Mouse (Mus musculus): ENCODE measurements around the gene Enho. TPM values are rescaled to one million over a fixed set of nuclear protein-coding genes. Genes with fewer than 3 reads are reported as not detected.
A peak's percentile ranks its signal among the peaks of the same experiment; 100 is the strongest.

Gene Enho
- polyA plus RNA-seq, 1 experiment from 2014 or later, result 22.8 TPM

GRCm38 (mm10) chr4:41670836-41671235, 30.7 kb upstream of the Enho start:
- no peaks in the 10 kb centered on the region for H3K27me3 ChIP-seq (ENCODE audit: control insufficient read depth, insufficient read depth, low read length)
- H3K36me3 ChIP-seq (ENCODE audit: control insufficient read depth, insufficient read depth, low read length), result no peaks in the 10 kb centered on the region
- no peak for ATAC-seq (ENCODE audit: insufficient read depth, low FRiP score)
- H3K27ac ChIP-seq (ENCODE audit: low read length), result no peak overlapping the region
- 83% methylated on average over 18 of the region's 18 CpGs for WGBS
- H3K4me2 ChIP-seq (ENCODE audit: low read depth, low read length), result no peak overlapping the region
- H3K9ac ChIP-seq (ENCODE audit: low read length), result no peak overlapping the region
- no peaks in the 10 kb centered on the region for H3K9me3 ChIP-seq (replicated peaks; ENCODE audit: control insufficient read depth, low read length)
- H3K4me1 ChIP-seq (ENCODE audit: control insufficient read depth, insufficient read depth, low read length), result peaks cover 15% of the 10 kb centered on the region
- no peak overlapping the region for H3K4me3 ChIP-seq (replicated peaks; ENCODE audit: low read length)

GRCm38 (mm10) chr4:41666646-41667045, 26.5 kb upstream of the Enho start:
- peaks cover 16% of the 10 kb centered on the region for H3K4me1 ChIP-seq (ENCODE audit: control insufficient read depth, insufficient read depth, low read length)
- H3K4me2 ChIP-seq (ENCODE audit: low read depth, low read length), result no peak overlapping the region
- H3K9ac ChIP-seq (ENCODE audit: low read length), result no peak overlapping the region
- ATAC-seq (ENCODE audit: insufficient read depth, low FRiP score), result no peak
- no peaks in the 10 kb centered on the region for H3K36me3 ChIP-seq (ENCODE audit: control insufficient read depth, insufficient read depth, low read length)
- no peak overlapping the region for H3K4me3 ChIP-seq (replicated peaks; ENCODE audit: low read length)
- H3K27ac ChIP-seq (ENCODE audit: low read length), result no peak overlapping the region
- no peaks in the 10 kb centered on the region for H3K9me3 ChIP-seq (replicated peaks; ENCODE audit: control insufficient read depth, low read length)
- 68% methylated on average over 11 of the region's 11 CpGs for WGBS
- no peaks in the 10 kb centered on the region for H3K27me3 ChIP-seq (ENCODE audit: control insufficient read depth, insufficient read depth, low read length)

- H3K27ac ChIP-seq (ENCODE audit: low read length), result 0 out of 2 replicates have a peak overlapping the region, but pooled peaks have one; percentile 4
- H3K4me2 ChIP-seq (ENCODE audit: low read depth, low read length), result no peak overlapping the region
- H3K4me1 ChIP-seq (ENCODE audit: control insufficient read depth, insufficient read depth, low read length), result peaks cover 14% of the 10 kb centered on the region
- ATAC-seq (ENCODE audit: insufficient read depth, low FRiP score), result peak; percentile 26; the same call in 1 of the 2 replicates
- no peak overlapping the region for H3K4me3 ChIP-seq (replicated peaks; ENCODE audit: low read length)
- no peaks in the 10 kb centered on the region for H3K36me3 ChIP-seq (ENCODE audit: control insufficient read depth, insufficient read depth, low read length)
- no peaks in the 10 kb centered on the region for H3K9me3 ChIP-seq (replicated peaks; ENCODE audit: control insufficient read depth, low read length)
- peak overlapping the region; percentile 11; the same call in 1 of the 2 replicates for H3K9ac ChIP-seq (ENCODE audit: low read length)
- 11% methylated on average over 5 of the region's 8 CpGs for WGBS
- H3K27me3 ChIP-seq (ENCODE audit: control insufficient read depth, insufficient read depth, low read length), result no peaks in the 10 kb centered on the region
Observed at GRCm38 (mm10) chr4:41665009-41665675, 25.0 kb upstream of the Enho start.

- Histone ChIP-seq H3K4me1 (ENCODE audit: control insufficient read depth, insufficient read depth, low read length) (peaks cover 14% of the 10 kb centered on the region), H3K4me3 (replicated peaks; ENCODE audit: low read length) (no peak overlapping the region), H3K27ac (ENCODE audit: low read length) (no peak overlapping the region), H3K9me3 (replicated peaks; ENCODE audit: control insufficient read depth, low read length) (no peaks in the 10 kb centered on the region), H3K36me3 (ENCODE audit: control insufficient read depth, insufficient read depth, low read length) (no peaks in the 10 kb centered on the region), H3K27me3 (ENCODE audit: control insufficient read depth, insufficient read depth, low read length) (no peaks in the 10 kb centered on the region), H3K4me2 (ENCODE audit: low read depth, low read length) (no peak overlapping the region), H3K9ac (ENCODE audit: low read length) (no peak overlapping the region)
- 40% methylated on average over 7 of the region's 7 CpGs for WGBS
- ATAC-seq (ENCODE audit: insufficient read depth, low FRiP score), result no peak
Observed at GRCm38 (mm10) chr4:41664533-41664932, 24.4 kb upstream of the Enho start.

- Histone ChIP-seq H3K4me3 (replicated peaks; ENCODE audit: low read length) (no peak overlapping the region), H3K27ac (ENCODE audit: low read length) (no peak overlapping the region), H3K36me3 (ENCODE audit: control insufficient read depth, insufficient read depth, low read length) (no peaks in the 10 kb centered on the region), H3K4me2 (ENCODE audit: low read depth, low read length) (no peak overlapping the region), H3K9me3 (replicated peaks; ENCODE audit: control insufficient read depth, low read length) (no peaks in the 10 kb centered on the region), H3K4me1 (ENCODE audit: control insufficient read depth, insufficient read depth, low read length) (peaks cover 14% of the 10 kb centered on the region), H3K27me3 (ENCODE audit: control insufficient read depth, insufficient read depth, low read length) (no peaks in the 10 kb centered on the region), H3K9ac (ENCODE audit: low read length) (no peak overlapping the region)
- 34% methylated on average over 9 of the region's 9 CpGs for WGBS
- 0 out of 2 replicates have a peak, but pooled peaks have one; percentile 7 for ATAC-seq (ENCODE audit: insufficient read depth, low FRiP score)
Observed at GRCm38 (mm10) chr4:41663614-41664013, 23.5 kb upstream of the Enho start.

GRCm38 (mm10) chr4:41662723-41663122, 22.6 kb upstream of the Enho start:
- Histone ChIP-seq H3K9me3 (replicated peaks; ENCODE audit: control insufficient read depth, low read length) (no peaks in the 10 kb centered on the region), H3K9ac (ENCODE audit: low read length) (no peak overlapping the region), H3K4me2 (ENCODE audit: low read depth, low read length) (no peak overlapping the region), H3K4me1 (ENCODE audit: control insufficient read depth, insufficient read depth, low read length) (peaks cover 14% of the 10 kb centered on the region), H3K27ac (ENCODE audit: low read length) (no peak overlapping the region), H3K27me3 (ENCODE audit: control insufficient read depth, insufficient read depth, low read length) (no peaks in the 10 kb centered on the region), H3K4me3 (replicated peaks; ENCODE audit: low read length) (no peak overlapping the region), H3K36me3 (ENCODE audit: control insufficient read depth, insufficient read depth, low read length) (no peaks in the 10 kb centered on the region)
- 61% methylated on average over 11 of the region's 11 CpGs for WGBS
- ATAC-seq (ENCODE audit: insufficient read depth, low FRiP score), result no peak

- Histone ChIP-seq H3K36me3 (ENCODE audit: control insufficient read depth, insufficient read depth, low read length) (no peaks in the 10 kb centered on the region), H3K27ac (ENCODE audit: low read length) (no peak overlapping the region), H3K9me3 (replicated peaks; ENCODE audit: control insufficient read depth, low read length) (no peaks in the 10 kb centered on the region), H3K4me1 (ENCODE audit: control insufficient read depth, insufficient read depth, low read length) (peaks cover 14% of the 10 kb centered on the region), H3K4me3 (replicated peaks; ENCODE audit: low read length) (no peak overlapping the region), H3K4me2 (ENCODE audit: low read depth, low read length) (no peak overlapping the region), H3K27me3 (ENCODE audit: control insufficient read depth, insufficient read depth, low read length) (no peaks in the 10 kb centered on the region), H3K9ac (ENCODE audit: low read length) (no peak overlapping the region)
- ATAC-seq (ENCODE audit: insufficient read depth, low FRiP score), result no peak
- 32% methylated on average over 11 of the region's 11 CpGs for WGBS
Observed at GRCm38 (mm10) chr4:41660851-41661430, 20.8 kb upstream of the Enho start.

GRCm38 (mm10) chr4:41659556-41659955, 19.4 kb upstream of the Enho start:
- no peak for ATAC-seq (ENCODE audit: insufficient read depth, low FRiP score)
- no peak overlapping the region for H3K4me3 ChIP-seq (replicated peaks; ENCODE audit: low read length)
- H3K9me3 ChIP-seq (replicated peaks; ENCODE audit: control insufficient read depth, low read length), result no peaks in the 10 kb centered on the region
- no peak overlapping the region for H3K9ac ChIP-seq (ENCODE audit: low read length)
- WGBS, result 72% methylated on average over 13 of the region's 13 CpGs
- H3K4me1 ChIP-seq (ENCODE audit: control insufficient read depth, insufficient read depth, low read length), result peaks cover 3% of the 10 kb centered on the region
- H3K27me3 ChIP-seq (ENCODE audit: control insufficient read depth, insufficient read depth, low read length), result no peaks in the 10 kb centered on the region
- H3K36me3 ChIP-seq (ENCODE audit: control insufficient read depth, insufficient read depth, low read length), result no peaks in the 10 kb centered on the region
- H3K27ac ChIP-seq (ENCODE audit: low read length), result no peak overlapping the region
- H3K4me2 ChIP-seq (ENCODE audit: low read depth, low read length), result no peak overlapping the region

- Histone ChIP-seq H3K4me3 (replicated peaks; ENCODE audit: low read length) (no peak overlapping the region), H3K9me3 (replicated peaks; ENCODE audit: control insufficient read depth, low read length) (no peaks in the 10 kb centered on the region), H3K9ac (ENCODE audit: low read length) (no peak overlapping the region), H3K27ac (ENCODE audit: low read length) (no peak overlapping the region), H3K36me3 (ENCODE audit: control insufficient read depth, insufficient read depth, low read length) (no peaks in the 10 kb centered on the region), H3K27me3 (ENCODE audit: control insufficient read depth, insufficient read depth, low read length) (no peaks in the 10 kb centered on the region), H3K4me2 (ENCODE audit: low read depth, low read length) (no peak overlapping the region), H3K4me1 (ENCODE audit: control insufficient read depth, insufficient read depth, low read length) (no peaks in the 10 kb centered on the region)
- 26% methylated on average over 25 of the region's 25 CpGs for WGBS
- ATAC-seq (ENCODE audit: insufficient read depth, low FRiP score), result peak; percentile 24
Observed at GRCm38 (mm10) chr4:41658566-41659384, 18.7 kb upstream of the Enho start.

Measured in stomach, embryonic 16.5 days (tissue).